Mouse (Mus musculus) brain, embryonic 18.5 days (tissue): ENCODE results near the gene Cyp26c1.

ENCODE experiments used
- DNase-seq: peaks from one replicate; pipeline ENCODE4 v3.0.0-alpha.2; 2012; ENCODE audit warnings: low read depth, low spot score

Cyp26c1 gene

DNA sequence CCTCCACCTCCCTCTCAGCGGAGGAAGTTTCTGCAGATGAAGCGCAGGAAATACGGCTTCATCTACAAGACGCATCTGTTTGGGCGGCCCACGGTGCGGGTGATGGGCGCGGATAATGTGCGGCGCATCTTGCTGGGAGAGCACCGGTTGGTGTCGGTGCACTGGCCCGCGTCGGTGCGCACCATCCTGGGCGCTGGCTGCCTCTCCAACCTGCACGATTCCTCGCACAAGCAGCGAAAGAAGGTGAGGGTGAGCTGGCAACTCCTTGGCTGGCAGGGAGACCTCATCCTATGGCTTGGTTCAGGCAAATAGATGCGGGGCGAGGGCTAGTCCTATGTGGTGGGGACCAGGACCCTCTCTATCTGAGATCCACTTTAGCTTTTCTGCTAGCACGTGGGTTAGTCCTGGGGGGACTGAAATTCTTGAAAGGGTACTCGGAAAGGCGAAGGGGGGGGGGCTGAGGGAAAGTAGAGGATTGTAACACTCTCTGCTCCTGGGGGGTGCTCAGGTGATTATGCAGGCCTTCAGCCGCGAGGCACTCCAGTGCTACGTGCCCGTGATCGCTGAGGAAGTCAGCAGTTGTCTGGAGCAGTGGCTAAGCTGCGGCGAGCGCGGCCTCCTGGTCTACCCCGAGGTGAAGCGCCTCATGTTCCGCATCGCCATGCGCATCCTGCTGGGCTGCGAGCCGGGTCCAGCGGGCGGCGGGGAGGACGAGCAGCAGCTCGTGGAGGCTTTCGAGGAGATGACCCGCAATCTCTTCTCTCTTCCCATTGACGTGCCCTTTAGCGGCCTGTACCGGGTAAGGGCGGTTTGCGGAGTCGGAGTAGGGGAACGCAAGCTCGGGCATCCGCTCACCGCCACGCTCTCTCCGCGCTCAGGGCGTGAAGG, 13.1 kb downstream of the Cyp26c1 start:
- DNase-seq, result no peak

DNA sequence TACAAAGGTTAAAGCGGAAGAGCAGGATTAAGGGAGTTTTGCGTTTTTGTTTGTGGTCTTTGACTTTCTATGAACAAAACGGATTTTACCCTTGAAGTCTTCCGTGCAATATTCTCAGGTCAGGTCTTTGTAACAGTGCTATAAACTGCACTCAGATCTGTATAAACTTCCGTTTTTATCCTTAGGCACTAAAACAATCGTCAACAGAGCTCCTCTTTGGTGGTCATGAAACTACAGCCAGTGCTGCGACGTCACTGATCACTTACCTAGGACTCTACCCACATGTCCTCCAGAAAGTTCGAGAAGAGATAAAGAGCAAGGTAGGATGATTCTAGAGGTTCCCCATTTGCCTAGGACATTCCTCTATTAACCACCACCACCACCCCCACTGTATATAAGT, 14.3 kb downstream of the Cyp26c1 start:
- DNase-seq, result no peak

DNA sequence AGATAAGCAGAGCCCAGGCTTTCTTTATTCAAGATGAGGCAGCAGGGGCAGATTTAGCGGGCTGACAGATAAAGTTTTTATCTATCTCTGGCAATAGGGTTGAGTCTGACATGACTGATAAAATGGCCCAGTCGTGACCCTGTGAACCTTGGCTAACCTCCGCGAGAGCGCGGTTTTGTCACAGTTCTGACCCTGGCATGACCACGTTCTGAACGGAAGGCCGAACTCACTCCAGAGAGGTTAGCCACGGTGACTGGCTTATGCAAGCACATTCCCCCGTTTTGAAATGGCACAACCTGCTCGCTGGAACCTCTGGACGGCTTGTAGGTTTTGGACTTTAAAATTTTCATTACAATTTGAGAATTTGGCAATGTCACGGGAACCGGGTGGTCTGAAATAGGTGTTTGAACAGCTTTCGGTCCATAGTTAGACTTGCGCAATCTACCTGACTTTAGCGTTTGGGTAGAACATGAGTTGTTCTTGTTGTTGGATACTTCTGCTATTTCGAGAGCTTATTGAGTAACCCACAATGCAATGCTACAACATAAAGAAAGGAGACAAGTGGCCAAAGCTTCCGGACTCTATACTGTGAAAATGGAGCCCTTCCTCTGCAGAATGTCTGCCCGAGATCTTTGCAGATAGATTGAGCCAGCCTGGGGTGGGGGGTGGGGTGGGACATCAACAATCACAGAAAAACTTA, 17.1 kb downstream of the Cyp26c1 start:
- DNase-seq, result no peak

DNA sequence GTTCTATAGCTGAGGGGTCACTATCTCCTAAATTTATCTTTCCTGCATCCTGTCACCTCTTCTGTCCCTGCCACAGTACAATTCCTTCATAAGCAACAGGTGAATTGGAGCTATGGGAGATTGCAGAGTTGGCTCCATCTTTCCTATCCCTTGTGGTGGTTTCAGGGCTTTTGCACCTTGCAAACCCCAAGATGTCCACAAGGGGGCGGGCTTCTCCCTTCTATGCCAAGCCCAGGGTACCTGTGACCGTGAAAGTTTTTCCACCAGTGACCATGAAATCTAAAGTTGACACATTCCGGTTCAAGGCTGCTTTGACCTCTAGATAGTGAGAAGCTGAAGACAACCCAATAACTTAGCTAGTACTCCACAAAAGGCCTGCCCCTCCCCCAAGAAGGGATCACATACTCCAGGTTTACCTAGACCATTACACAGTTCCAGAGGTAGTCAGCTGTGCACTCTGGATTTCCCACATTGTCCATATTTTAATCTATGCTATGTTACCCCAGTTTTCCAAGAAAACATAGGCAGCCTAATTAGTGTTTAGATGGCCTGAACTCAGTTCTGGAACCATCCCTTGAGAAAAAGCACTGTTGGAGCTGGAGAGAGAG, 18.6 kb downstream of the Cyp26c1 start:
- DNase-seq, result no peak

DNA sequence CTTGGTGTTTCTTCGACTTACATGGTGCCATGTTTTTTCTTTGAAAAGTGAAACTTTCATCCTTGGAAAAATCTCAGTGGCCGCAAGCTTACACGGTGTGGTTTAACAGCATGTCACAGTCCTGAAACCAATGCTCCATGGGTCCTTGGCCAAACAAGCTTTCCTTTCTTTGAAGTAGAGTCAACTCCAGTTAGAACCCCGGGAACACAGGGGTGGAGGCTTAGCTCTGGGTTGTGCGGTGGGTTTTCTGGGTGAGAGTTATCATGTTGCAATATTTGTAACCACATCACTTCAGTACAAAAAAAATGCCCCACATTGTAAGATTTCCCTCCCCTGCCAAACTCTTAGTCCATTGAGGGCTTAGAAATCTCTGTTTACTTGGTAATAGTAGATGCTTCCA, 20.3 kb downstream of the Cyp26c1 start:
- no peak for DNase-seq

DNA sequence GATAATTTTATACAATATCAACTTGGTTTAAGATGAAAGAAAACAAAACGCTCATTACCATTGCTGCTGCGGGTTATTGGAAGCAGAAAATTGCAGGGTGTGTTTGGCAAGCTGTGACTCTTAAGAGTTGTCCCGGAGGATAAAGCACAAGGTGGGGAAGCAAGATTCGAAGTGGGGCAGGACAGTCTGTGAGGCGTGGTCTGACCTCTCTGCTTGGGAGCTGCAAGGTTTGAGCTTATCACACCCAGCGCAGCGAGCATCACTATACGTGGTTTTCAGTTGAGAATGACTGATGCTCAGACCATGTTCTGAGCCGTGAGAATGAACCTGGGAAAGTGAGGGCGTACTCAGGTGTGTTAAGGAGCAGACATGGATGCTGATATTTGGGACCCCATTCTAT, 29.3 kb downstream of the Cyp26c1 start:
- DNase-seq, result no peak

DNA sequence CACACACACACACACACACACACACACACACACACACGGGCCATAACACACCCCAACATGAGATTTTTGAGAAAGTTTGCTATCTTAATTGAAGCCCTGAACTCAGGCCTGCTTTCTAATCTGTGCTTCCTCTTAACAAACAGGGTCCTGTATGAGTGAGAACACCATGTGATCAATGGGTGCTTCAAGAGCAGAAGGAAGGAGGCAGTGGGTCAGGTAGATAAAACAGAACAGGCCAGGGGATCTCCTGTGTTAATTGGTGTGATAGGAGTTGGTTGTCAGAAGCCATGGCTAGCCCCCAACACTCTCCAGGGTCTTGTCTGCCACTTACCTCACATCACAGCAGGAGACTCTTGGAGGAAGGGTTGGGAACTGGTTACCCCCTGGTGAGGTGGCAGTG, 30.6 kb downstream of the Cyp26c1 start:
- DNase-seq, result no peak

DNA sequence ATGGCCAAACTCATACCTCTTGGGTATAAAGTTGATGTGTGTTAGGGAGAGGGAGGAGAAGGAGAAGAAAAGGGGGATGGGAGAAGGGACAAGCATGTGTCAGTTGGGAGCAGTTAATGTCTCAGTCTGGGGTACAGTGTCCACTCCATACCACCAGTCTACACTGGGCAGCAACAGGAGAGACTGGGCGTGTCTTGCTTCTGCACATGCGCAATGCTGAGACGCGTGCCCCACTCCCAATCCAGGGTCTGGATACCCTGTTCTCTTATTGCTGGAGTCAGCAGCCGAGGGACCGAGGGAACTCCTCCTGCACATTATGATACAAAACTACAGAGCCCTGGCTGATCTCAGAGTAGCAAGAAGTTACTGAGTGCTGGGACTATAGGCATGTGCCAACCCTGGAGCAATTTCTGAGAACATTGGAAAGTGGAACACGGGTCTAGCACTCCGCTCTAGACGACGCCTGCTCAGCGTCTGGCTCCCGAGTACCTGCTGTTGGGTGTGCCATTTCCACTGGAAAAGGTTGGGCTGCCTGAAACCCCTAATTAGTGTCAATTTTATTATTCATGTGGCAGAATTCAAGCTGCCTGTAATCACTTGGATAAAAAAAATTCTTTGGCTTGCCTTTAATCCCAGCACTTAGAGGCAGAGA, 31.3 kb downstream of the Cyp26c1 start:
- no peak for DNase-seq

DNA sequence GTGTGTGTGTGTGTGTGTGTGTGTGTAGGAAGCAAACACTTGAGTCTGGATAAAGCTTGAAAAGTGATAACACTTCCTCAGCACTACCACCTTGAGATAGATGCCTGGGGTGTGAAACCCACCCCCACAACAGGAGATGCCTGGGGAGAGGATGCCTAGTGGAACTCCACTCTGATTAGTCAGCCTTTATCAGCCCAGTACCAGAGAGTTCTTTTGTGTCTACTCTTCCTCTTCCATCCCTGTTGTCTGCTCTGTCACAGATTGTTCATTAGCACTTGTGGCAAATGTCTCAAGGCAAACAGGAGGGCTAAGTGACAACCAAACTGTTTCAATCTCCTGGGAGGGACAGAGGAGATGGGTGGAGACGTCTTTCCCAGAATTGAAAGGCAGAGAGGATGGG, 33.8 kb downstream of the Cyp26c1 start:
- no peak for DNase-seq

DNA sequence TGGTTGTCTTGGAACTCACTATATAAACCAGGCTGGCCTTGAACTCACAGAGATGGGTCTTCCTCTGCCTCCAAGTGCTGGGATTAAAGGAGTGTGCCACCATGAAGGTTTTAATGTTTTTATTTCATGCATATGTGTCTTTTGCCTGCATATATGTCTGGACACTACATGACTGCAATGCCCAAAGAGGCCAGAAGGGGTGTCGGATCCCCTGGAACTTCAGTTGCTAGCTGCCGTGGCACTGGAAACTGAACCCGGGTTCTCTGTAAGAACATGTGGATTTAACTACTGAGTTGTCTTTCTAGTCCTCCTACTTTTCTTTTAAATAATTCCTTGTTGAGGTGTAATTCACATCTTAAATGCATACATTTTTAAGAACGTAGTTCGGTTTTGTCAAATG, 39.2 kb downstream of the Cyp26c1 start:
- DNase-seq, result no peak

DNA sequence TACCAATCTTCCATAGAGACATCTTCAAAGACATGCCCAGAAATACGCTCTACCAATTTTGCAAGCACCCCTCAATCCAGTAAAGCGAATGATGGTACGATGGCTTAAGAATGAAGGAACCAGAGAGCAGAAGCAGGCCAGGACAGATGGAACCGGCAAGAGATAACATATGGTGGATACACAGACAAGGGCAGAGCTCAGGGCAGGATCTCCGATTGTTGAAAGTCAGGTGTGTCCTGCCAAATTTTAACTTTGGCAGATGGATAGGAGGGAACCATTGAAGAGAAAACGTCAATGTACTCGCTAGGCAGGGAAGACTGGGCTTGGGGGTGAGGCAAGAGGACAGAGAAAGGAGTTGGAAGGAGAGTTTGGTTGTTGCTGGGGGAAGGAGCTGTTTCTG, 41.2 kb downstream of the Cyp26c1 start:
- no peak for DNase-seq

DNA sequence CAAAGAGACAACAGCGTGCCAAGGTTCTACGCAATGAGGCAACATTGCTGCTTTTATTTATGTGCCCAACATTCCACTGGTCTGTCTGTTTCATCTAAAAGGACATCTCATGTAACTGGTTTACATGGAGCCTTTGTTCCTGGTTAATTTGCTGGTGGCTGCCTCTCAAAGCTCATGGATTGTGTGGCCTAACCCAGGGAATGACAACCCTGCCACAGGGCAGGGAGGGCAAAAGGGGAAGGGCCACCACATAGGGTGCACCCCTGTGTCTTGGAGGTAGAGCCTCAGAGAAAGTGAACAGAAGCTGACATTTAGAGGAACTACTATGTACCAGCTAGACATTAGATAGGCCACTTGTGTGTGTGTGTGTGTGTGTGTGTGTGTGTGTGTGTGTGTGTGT, 42.0 kb downstream of the Cyp26c1 start:
- no peak for DNase-seq

DNA sequence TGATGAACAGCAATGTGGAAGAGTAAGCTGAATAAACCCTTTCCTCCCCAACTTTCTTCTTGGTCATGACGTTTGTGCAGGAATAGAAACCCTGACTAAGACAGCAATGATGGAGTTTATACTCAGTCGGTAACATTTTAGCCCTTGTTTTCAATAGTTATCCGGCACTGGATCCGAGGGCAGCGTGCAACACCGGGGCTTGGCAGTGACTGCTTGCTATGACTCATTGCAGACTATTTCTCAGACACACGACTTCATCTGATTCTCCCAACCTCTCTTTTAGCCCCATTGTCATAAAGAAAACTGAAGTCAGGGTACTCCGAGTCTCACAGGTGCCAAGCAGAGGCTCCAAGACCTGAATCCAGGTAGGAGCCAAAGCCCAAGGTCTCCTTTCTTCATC, 50.0 kb downstream of the Cyp26c1 start:
- no peak for DNase-seq

DNA sequence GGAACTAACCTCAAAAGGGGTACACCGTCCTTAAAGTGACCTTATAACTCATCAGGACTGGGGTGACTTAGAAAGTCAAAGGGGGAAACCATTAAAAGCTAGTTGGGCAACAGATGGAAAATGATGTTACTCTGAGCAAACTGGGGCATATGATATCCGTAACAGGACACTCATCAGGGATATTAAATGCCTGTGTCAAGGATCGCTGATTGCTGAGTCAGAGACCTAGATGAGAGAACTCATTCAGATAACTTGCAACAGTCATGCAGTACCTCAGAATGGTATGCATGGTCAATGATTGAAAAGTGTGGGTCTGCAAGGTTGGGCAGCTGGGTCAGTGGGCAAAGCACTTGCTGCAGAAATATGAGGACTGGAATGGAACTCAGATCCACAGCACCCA, 53.2 kb downstream of the Cyp26c1 start:
- no peak for DNase-seq

DNA sequence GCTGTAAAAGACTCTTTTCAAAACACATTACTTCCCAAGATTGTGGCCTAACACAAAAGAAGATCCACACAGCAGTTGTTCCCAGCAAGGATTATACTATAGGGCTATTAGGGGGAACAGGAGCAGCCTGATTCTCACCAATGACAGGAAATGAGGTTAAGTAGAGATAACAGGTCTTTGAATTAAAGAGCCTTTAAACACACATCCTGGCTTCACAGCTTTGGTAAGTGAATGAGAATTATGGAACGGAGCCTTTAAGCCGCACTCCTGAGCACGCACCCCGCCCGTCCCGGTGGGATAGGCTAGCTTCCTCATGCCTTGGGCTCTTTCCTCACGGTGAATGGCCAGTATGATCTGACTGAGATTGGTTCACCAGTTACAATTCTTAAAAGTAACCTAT, 54.7 kb downstream of the Cyp26c1 start:
- no peak for DNase-seq
